Mouse (Mus musculus) heart, embryonic 10.5 days (tissue): ENCODE measurements around the gene Ostm1. TPM values are rescaled to one million over a fixed set of nuclear protein-coding genes. Genes with fewer than 3 reads are reported as not detected.

Source experiments
- DNase-seq: peaks from one replicate; pipeline ENCODE4 v3.0.0-alpha.2; 2017; ENCODE audit warnings: low spot score
- H3K27ac ChIP-seq: fragments of 300-500 bp; sonication (generic); 2 replicates; pipeline ENCODE4 v1.5.1; 2016; ENCODE audit warnings: mild to moderate bottlenecking
- H3K27me3 ChIP-seq: fragments of 300-500 bp; sonication (generic); 2 replicates; pipeline ENCODE4 v1.6.1; 2016; ENCODE audit warnings: mild to moderate bottlenecking; ENCODE audit not compliant: poor library complexity, insufficient read depth, severe bottlenecking
- H3K36me3 ChIP-seq: fragments of 300-500 bp; sonication (generic); 2 replicates; pipeline ENCODE4 v1.6.1; 2016; ENCODE audit warnings: mild to moderate bottlenecking, moderate library complexity
- H3K4me1 ChIP-seq: fragments of 300-500 bp; sonication (generic); 2 replicates; pipeline ENCODE4 v1.6.1; 2016; ENCODE audit warnings: mild to moderate bottlenecking
- H3K4me3 ChIP-seq: fragments of 300-500 bp; sonication (generic); 2 replicates; pipeline ENCODE4 v1.5.1; 2016; ENCODE audit warnings: mild to moderate bottlenecking, moderate library complexity
- H3K9me3 ChIP-seq: fragments of 300-500 bp; sonication (generic); 2 replicates; pipeline ENCODE4 v1.6.1; 2016; ENCODE audit warnings: mild to moderate bottlenecking, moderate library complexity
- WGBS: fragments of 180-500 bp; shearing (Covaris S2); methylation state at CpG from one replicate; pipeline ENCODE4 v1.1.7; 2016; 5-methylcytosine and 5-hydroxymethylcytosine counted together
- polyA plus RNA-seq: library from polyadenylated mRNA; unstranded; fragments of >200 nt; fragmentation: Nextera tagmentation; extraction: Ambion mirVana; gene quantifications from 2 replicates; pipeline ENCODE4 v1.2.1, GENCODE M21; 2016

Gene Ostm1
- polyA plus RNA-seq, 1 experiment from 2014 or later: 21.1 TPM

DNA sequence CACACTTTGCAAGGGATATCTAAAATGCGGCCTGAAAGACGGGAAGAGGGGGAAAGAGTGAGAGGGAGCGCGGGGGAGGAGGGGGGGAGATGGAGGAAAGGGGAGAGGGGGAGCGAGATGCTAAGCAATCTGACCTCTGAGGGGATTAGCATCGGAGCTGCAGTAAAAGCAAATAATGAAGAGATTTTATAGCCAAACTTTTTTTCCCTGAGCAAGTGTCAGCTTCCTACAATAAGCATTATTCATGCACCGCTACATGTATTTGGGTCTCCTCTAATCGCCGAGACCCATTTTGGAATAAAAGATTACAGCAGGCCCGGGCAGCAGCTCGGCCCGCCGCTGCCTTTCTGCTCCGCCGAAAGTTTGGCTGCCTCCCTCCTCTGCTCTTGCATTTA, 5.3 kb upstream of the Ostm1 start:
- DNase-seq: no peak
- 1% methylated on average over 15 of the region's 15 CpGs for WGBS
- Histone ChIP-seq H3K27me3 (peaks cover 98% of the 10 kb centered on the region), H3K9me3 (no peaks in the 10 kb centered on the region), H3K27ac (no peak overlapping the region), H3K36me3 (no peaks in the 10 kb centered on the region), H3K4me1 (peaks cover 28% of the 10 kb centered on the region), H3K4me3 (no peak overlapping the region)

DNA sequence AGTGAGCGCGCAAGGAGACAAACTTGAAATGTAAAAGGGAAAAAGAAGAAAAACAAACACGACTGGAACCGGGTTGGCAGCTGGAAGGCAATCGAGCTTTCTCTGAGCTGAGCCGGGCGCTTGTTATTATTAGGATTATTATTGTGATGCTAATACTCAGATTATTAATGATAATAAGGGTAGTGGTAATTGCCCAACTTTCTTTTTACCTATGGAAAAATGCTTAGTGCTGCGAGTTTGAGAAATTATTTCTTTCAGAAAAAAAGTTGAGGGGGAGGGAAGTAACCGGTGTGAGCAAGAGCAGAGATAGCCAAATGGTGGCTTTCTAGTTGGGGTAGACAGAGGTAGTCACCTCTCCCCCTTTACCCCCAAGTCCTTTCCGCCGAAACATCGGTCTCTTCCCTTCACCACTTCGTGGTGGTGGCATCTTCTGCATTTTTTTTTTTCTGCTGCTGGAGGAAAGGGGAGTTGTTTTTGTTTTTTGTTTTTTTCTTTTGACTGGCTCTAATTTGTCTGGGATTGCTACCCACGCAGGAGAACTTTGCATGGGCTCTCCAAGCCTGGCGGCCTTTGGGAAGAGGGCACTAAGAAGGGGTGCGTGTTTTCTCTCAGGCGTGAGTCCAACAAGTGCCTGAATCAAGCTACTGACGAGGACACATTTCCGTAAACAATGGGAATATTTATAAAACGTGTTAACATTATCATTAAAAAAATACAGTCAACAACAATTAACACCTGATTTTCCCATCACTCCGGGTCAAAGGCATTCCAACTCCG, 4.7 kb upstream of the Ostm1 start:
- Histone ChIP-seq H3K9me3 (no peaks in the 10 kb centered on the region), H3K27ac (no peak overlapping the region), H3K4me1 (peaks cover 34% of the 10 kb centered on the region), H3K36me3 (no peaks in the 10 kb centered on the region), H3K27me3 (peaks cover 98% of the 10 kb centered on the region), H3K4me3 (peak overlapping the region; percentile 47)
- under 1% methylated on average over 22 of the region's 22 CpGs for WGBS
- no peak for DNase-seq

DNA sequence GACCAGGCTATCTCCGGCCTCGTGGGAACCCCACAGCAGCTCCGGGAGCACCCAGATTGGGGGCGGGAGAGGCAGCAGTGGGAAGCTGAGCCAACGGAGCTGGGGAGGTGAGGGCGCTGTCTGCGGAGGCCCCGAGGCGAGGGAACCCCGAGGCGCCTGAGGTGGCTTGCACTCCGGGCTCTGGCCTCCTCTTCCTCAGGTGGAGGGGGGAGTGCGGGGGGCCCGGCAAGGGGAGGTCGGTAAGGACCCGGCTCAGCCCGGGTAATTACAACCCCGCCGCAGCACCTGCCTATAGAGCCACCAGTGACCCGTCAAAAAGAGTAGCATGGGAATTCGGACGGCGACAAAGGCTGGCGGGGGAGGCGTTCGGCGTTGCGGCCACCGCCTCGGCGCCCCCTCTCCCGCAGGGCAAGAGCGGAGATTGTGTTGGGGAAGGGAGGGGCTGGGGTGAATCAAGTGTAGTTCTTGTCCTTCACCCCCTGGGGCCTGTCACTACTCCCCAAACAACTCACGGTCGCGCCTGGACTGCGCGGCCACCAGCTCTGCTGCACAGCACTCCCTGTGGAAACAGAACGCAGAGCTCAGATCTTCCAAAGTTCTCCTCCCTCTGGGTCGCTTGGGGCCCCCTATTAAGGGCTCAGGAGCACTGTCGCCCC, 4.0 kb upstream of the Ostm1 start:
- Histone ChIP-seq H3K4me3 (peak overlapping the region; percentile 47), H3K9me3 (no peaks in the 10 kb centered on the region), H3K27me3 (peaks cover 98% of the 10 kb centered on the region), H3K27ac (no peak overlapping the region), H3K36me3 (no peaks in the 10 kb centered on the region), H3K4me1 (peaks cover 41% of the 10 kb centered on the region)
- no peak for DNase-seq
- WGBS: under 1% methylated on average over 41 of the region's 41 CpGs

DNA sequence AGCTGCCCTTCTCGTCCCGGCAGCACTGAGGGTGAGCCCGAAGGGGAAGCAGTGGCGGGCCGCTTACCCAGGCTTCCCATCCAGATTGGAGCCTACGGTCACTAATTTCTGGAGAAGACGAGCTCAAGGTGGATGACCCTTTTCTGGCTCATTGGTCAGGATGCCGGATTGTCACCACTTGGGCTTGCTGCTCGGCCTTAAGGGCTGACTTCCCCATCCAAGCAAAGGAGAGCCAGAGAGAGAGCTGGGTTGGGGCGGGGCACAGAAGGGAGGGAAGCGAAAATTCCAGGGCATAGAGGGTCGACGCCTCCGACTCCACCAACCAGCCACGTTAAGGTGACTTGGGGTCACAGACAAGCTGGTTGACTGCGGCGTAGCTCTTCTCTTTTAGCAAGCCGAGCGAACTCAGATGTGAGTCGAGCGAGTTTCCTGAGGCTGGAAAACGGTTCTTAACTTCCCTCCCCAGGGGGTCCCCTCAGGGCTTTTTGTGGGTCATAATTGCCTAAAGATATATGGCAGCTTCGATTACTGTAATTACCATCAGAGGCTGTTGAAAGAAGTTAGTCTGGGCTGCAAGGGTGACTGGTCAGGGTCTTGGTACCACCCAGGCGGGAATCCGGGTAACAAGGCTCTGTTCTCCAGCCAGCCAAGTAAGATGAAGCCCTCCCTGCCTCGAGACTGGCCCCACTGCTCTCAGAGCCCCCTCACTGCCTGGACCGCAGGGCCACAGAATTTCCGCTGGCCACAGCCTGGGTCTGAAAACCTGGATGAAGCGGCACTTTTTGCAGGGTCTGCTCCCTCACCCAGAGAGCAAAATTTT, 3.3 kb upstream of the Ostm1 start:
- H3K4me1 ChIP-seq: peaks cover 43% of the 10 kb centered on the region
- H3K27ac ChIP-seq: no peak overlapping the region

DNA sequence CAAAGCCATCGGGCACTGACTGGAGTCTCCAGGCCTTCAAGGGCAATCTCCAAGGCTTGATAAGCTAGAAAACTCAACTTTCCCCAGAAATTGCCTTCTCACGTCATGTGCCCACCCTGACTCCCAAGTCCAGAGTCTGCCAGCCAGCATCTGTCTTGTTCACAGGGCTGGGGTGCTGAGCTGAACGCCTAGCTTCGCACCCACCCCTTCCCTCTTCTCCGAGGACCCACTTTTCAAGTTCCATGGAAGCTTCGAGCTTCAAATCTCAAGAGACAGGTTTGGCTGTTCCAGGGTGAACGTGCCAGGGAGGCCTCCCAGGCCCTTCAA, 2.7 kb upstream of the Ostm1 start:
- H3K4me1 ChIP-seq: peaks cover 43% of the 10 kb centered on the region
- H3K36me3 ChIP-seq: no peaks in the 10 kb centered on the region
- 6% methylated on average over 7 of the region's 7 CpGs for WGBS
- no peak overlapping the region for H3K4me3 ChIP-seq
- H3K27ac ChIP-seq: no peak overlapping the region
- no peaks in the 10 kb centered on the region for H3K9me3 ChIP-seq
- DNase-seq: no peak
- peaks cover 98% of the 10 kb centered on the region for H3K27me3 ChIP-seq

More for the DNA sequence above, 3.3 kb upstream of the Ostm1 start:
- DNase-seq: no peak
- Histone ChIP-seq H3K36me3 (no peaks in the 10 kb centered on the region), H3K4me3 (peak overlapping the region; percentile 47), H3K9me3 (no peaks in the 10 kb centered on the region), H3K27me3 (peaks cover 98% of the 10 kb centered on the region)
- WGBS: under 1% methylated on average over 29 of the region's 29 CpGs

DNA sequence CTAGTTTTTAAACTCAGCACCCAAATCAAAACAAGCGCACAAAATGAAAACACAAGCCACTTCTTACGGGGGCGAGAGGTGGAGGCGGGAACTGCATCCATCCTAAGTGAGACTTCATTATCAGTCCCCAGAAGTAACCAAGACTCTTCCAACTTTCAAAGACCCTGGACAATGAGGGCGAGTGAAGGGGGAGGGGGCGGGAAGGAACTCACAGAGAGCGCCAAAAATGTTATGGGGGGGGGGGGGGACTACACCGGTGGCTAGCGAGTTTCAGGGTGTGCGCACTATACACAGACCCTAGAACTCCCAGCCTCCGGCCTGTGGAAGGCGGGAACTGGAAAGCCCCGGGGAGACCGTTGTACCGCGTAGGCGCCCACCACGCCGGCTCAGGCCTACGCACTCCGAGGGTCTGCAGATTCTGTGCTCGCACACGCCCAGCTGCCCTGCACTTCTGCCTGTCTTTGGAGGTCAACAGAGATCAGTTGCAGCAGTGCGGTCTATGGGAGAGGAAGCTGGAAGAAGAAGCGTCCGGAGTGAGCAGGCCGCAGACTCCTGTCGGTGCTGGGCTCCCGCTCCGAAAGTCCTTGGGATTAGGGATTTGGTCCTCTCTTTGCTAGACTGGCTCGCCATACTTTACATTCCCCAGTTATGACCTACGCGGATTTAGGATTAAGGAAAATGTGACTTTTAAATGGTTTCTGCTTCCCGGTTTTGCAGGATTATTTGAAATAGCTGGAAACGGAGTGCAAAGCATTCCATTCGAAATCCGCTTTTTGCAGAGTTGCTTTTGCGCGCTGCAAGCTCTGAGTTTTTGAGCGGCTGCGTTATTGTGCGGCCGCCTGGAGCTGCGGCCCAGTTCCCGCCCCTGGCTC, 1.7 kb upstream of the Ostm1 start:
- H3K27me3 ChIP-seq: peaks cover 98% of the 10 kb centered on the region
- no peaks in the 10 kb centered on the region for H3K36me3 ChIP-seq
- peak overlapping the region; percentile 49 for H3K4me3 ChIP-seq
- no peak overlapping the region for H3K27ac ChIP-seq
- H3K9me3 ChIP-seq: no peaks in the 10 kb centered on the region
- WGBS: under 1% methylated on average over 45 of the region's 45 CpGs
- DNase-seq: no peak
- H3K4me1 ChIP-seq: peaks cover 43% of the 10 kb centered on the region

DNA sequence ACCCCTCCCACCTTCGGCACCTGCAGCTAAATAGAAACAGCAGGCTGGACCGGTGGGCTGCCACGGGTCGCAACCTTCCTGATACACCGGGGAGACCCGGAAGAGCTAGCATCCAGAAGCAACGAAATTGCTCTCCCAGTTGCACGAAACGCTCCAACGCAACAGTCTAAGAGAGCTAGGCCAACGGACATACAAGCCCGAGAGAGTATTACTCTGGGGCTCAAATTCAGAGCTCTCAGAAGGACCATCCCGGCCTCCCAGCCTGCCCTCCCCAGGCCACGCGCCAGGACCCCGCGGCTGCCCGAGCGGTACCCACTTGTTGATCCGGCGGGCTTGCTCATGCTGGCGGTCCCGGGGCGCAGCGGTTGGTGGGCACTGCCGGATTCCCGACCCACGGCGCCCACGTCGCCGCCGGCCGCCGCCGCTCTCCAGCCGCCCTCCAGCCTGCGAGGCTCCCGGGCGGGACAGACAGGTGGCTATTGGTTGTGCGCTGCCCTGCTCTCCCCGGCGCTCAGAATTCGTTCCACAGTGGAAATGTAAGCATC, 984 bp upstream of the Ostm1 start:
- no peak for DNase-seq
- WGBS: under 1% methylated on average over 44 of the region's 44 CpGs
- Histone ChIP-seq H3K36me3 (no peaks in the 10 kb centered on the region), H3K27me3 (peaks cover 98% of the 10 kb centered on the region), H3K9me3 (no peaks in the 10 kb centered on the region), H3K4me3 (peak overlapping the region; percentile 49), H3K4me1 (peaks cover 43% of the 10 kb centered on the region), H3K27ac (no peak overlapping the region)

DNA sequence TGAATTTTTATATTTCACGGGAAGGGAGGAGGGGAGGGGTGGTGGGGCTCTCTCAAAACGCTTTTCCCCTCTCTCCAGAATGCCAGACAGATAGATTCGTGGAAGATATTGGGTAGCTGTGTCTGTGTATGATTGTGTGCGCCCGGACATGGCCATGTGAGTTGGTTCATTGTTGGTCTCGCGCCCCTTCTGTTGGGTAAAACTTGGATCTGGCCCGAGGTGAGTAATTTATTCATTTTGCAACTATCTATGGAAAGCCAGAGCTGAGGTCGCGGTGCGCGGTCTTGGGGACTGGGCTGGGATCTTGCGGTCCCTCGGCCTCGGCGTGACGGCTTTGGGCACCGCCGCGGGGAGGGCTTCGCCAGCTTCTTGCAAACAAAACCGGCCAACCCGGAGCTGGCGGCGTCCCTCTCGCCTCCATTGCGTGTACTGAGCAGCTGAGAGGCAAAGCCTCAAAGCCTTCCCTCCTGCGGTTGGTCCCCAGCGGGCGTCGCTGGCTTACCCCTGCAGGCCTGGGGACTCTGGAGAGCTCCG, 347 bp downstream of the Ostm1 start:
- peak overlapping the region; percentile 49 for H3K4me3 ChIP-seq
- H3K27me3 ChIP-seq: peaks cover 98% of the 10 kb centered on the region
- H3K4me1 ChIP-seq: peaks cover 43% of the 10 kb centered on the region
- WGBS: under 1% methylated on average over 32 of the region's 32 CpGs
- H3K36me3 ChIP-seq: no peaks in the 10 kb centered on the region
- no peaks in the 10 kb centered on the region for H3K9me3 ChIP-seq
- DNase-seq: no peak
- no peak overlapping the region for H3K27ac ChIP-seq

DNA sequence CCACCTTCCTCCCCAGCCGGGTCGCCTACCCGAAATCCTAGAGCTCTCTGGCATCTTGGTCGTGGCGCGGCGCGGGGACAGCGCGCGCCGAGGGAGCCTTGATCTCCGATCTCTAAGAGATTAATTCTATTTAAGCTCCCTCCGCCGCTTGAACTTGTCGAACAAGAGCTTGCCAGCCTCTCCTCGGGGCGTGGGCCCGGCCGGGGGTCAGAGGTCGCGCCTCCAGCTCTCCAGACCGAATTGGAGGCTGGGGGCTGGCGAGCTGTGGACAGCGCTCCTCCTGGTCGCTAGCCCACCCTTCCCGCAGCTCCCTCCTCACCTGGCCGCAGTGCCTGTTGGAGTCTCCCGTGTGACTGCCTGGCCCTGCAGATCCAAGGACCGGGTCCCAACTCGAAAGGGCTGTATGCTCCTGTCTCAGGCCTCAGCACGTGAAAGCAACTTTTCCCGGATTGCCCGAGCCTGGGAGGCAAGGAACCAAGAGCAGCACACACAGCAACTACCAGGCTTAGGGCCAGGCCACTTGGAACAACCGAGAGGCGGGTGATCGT, 888 bp downstream of the Ostm1 start:
- Histone ChIP-seq H3K4me3 (peak overlapping the region; percentile 49), H3K9me3 (no peaks in the 10 kb centered on the region), H3K36me3 (no peaks in the 10 kb centered on the region), H3K27ac (no peak overlapping the region), H3K4me1 (peaks cover 40% of the 10 kb centered on the region), H3K27me3 (peaks cover 98% of the 10 kb centered on the region)
- DNase-seq: no peak
- WGBS: under 1% methylated on average over 37 of the region's 37 CpGs

DNA sequence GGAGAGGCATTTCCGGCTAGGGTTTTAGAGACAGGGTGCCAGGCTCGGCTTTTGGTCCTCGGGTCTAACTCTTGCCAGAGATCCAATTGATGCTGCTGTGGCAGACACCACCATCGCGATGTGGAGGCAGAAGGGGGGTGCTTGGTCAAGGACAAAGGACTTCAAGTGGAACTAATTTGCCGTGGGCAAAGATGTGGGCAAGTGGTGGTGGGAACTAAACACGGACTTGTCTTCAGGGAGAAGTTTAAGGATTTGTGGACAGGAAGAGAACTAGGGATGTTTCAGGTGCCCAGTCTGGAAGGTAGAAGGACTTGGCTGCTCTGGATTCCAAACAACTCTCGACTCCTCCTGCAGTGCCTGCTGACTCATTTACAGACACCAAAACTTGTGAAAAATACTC, 1.5 kb downstream of the Ostm1 start:
- no peak overlapping the region for H3K4me3 ChIP-seq
- H3K9me3 ChIP-seq: no peaks in the 10 kb centered on the region
- no peak for DNase-seq
- H3K27ac ChIP-seq: no peak overlapping the region
- H3K4me1 ChIP-seq: peaks cover 34% of the 10 kb centered on the region
- 1% methylated on average over 8 of the region's 8 CpGs for WGBS
- H3K36me3 ChIP-seq: no peaks in the 10 kb centered on the region
- peaks cover 98% of the 10 kb centered on the region for H3K27me3 ChIP-seq

DNA sequence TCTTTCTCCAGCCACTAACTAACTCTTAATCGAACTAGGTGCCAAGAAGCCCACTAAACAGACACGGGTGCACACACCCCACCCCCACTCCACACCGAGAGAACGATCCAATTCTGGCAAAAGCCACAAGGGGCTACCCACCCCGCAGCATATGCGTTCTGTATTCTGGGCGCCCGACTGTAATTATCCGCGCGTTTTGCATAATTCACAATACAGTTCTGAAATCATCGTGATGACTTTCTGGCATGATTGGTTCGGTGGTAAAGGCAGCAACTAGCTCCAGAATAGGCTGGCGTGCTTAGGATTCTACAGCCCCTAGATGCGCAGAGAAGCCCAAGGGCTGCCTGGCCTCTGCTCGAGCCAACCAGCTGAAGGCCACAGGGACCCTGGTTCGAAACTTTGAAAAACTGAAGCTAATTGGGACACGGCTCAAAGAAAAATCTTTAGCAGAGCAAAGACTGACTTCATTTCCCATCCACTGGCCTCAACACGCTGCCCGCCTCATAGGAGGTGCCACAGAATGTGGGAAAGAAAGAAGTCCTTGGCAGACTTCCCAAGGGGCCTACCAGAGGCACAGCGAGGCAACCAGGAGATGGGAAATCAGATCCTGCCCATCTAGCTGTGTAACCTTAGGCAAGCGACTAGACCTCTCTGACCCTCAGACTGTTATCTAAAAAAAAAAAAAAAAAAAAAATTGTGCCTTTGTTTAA, 2.1 kb downstream of the Ostm1 start:
- H3K27me3 ChIP-seq: peaks cover 98% of the 10 kb centered on the region
- no peak overlapping the region for H3K27ac ChIP-seq
- DNase-seq: no peak
- H3K36me3 ChIP-seq: no peaks in the 10 kb centered on the region
- no peak overlapping the region for H3K4me3 ChIP-seq
- peaks cover 31% of the 10 kb centered on the region for H3K4me1 ChIP-seq
- WGBS: 4% methylated on average over 22 of the region's 22 CpGs
- no peaks in the 10 kb centered on the region for H3K9me3 ChIP-seq
